Mouse (Mus musculus) bone marrow, adult 2 months (tissue): ENCODE data around the gene Copz1.

Experiments
- CTCF ChIP-seq: fragments of 200-500 bp; IDR thresholded peaks from 2 replicates; pipeline ENCODE4 v1.5.1; 2011; ENCODE audit warnings: low read length, control low read depth; ENCODE audit not compliant: control insufficient read depth, insufficient read depth
- POLR2A ChIP-seq: fragments of 200-500 bp; IDR thresholded peaks from 2 replicates; pipeline ENCODE4 v1.6.1; 2011; ENCODE audit warnings: low read depth, mild to moderate bottlenecking, control low read depth, low read length, borderline replicate concordance; ENCODE audit not compliant: control insufficient read depth

DNA sequence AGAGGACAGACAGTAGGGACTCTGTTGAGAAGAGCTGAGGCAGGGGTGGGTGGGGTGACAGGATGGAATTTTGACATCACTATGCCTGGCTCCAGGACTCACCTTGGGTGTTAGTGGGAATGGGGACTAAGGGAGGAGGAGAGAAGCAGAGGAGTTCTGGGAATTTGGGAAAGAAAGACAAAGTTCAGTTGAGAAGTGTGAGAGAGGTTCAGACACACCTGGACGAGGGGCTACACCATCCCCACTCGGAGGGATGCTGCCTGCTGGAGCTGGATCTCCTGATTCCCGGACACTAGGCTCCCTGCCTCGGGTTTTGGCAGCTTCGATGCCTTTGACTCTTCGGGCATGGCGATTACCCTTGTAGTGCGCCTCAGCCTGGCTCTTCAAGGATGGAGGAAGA lies 45.2 kb downstream of the Copz1 start:
- TF ChIP-seq CTCF: no peak
- no peak for TF ChIP-seq POLR2A
